29 mouse cellular contexts compared by ENCODE assay signal in genomic region chr8:119254358-119254757, GRCm38 (mm10).
A peak's percentile ranks its signal among the peaks of the same experiment; 100 is the strongest.
DNase-seq lines count a peak whose midpoint lies in the region; ATAC-seq and TF ChIP-seq lines count a peak whose summit lies in the region.
"Had no signal": no experiment of that assay in that cellular context is flagged by ENCODE, and none has a peak within 500 bp of the region (broad histone marks: within the 10 kb centered on the region; RNA-seq: fewer than 3 reads in every experiment).

No protein-coding gene starts in this region.

- H3K4me1 ChIP-seq in forebrain, postnatal 0 days (ENCODE audit: insufficient read depth), result no peaks in the 10 kb centered on the region
- no peaks in the 10 kb centered on the region for H3K4me1 ChIP-seq in forebrain, embryonic 15.5 days
- H3K4me1 ChIP-seq in stomach, postnatal 0 days (replicated peaks; ENCODE audit: control insufficient read depth, insufficient read depth), result no peaks in the 10 kb centered on the region
- H3K4me1 ChIP-seq in embryonic facial prominence, embryonic 10.5 days, result no peaks in the 10 kb centered on the region
- H3K4me1 ChIP-seq: embryonic facial prominence, embryonic 12.5 days; embryonic facial prominence, embryonic 15.5 days; forebrain, embryonic 12.5 days; heart, embryonic 10.5 days; heart, embryonic 13.5 days; hindbrain, embryonic 12.5 days; hindbrain, embryonic 15.5 days; intestine, embryonic 15.5 days had no signal

- 98% methylated on average over 3 of the region's 3 CpGs for WGBS in forebrain, postnatal 0 days
- 97% methylated on average over 3 of the region's 3 CpGs for WGBS in forebrain, embryonic 15.5 days
- 90% methylated on average over 3 of the region's 3 CpGs for WGBS in stomach, postnatal 0 days
- 95% methylated on average over 3 of the region's 3 CpGs for WGBS in embryonic facial prominence, embryonic 10.5 days

- no peak for TF ChIP-seq EP300 in stomach, postnatal 0 days (optimal IDR thresholded peaks at IDR 0.05)

- no peaks in the 10 kb centered on the region for H3K36me3 ChIP-seq in forebrain, postnatal 0 days (ENCODE audit: insufficient read depth)
- no peaks in the 10 kb centered on the region for H3K36me3 ChIP-seq in forebrain, embryonic 15.5 days
- no peaks in the 10 kb centered on the region for H3K36me3 ChIP-seq in stomach, postnatal 0 days (ENCODE audit: control insufficient read depth, insufficient read depth, low read length)
- no peaks in the 10 kb centered on the region for H3K36me3 ChIP-seq in embryonic facial prominence, embryonic 10.5 days (replicated peaks)
- H3K36me3 ChIP-seq: embryonic facial prominence, embryonic 12.5 days; embryonic facial prominence, embryonic 15.5 days; forebrain, embryonic 12.5 days; G1E; heart, embryonic 10.5 days; heart, embryonic 13.5 days; hindbrain, embryonic 12.5 days; hindbrain, embryonic 15.5 days; intestine, embryonic 15.5 days had no signal

- no peak overlapping the region for H3K9ac ChIP-seq in forebrain, postnatal 0 days
- no peak overlapping the region for H3K9ac ChIP-seq in forebrain, embryonic 15.5 days (replicated peaks)
- H3K9ac ChIP-seq in stomach, postnatal 0 days (ENCODE audit: low read length), result no peak overlapping the region
- H3K9ac ChIP-seq: embryonic facial prominence, embryonic 12.5 days; embryonic facial prominence, embryonic 15.5 days; forebrain, embryonic 12.5 days; heart, embryonic 13.5 days; hindbrain, embryonic 12.5 days; hindbrain, embryonic 15.5 days; intestine, embryonic 15.5 days had no signal

- DNase-seq in forebrain, postnatal 0 days, result no peak
- DNase-seq in layer of hippocampus, adult 2 months (ENCODE audit: low spot score in 2 of 2), result no peak
- DNase-seq in layer of hippocampus, adult 11-12 months (ENCODE audit: low spot score), result no peak
- DNase-seq in right cerebral cortex, postnatal 4 days, result peak; percentile 11
- no peak for DNase-seq in right cerebral cortex, postnatal 36 days (ENCODE audit: low spot score in 2 of 2)
- DNase-seq in stomach, postnatal 0 days (ENCODE audit: low spot score), result no peak
- DNase-seq in embryonic facial prominence, embryonic 10.5 days (ENCODE audit: low spot score), result no peak
- DNase-seq: adrenal gland, postnatal 10 days; adrenal gland, postnatal 36 days; cerebellum, adult 18-20 months; cerebellum, adult 9-10 months; cerebellum, postnatal 14 days; gastrocnemius, adult 2 months; gastrocnemius, postnatal 14 days; heart, adult 11 months; heart, postnatal 14 days; heart, postnatal 4 days had no signal

- no peaks in the 10 kb centered on the region for H3K9me3 ChIP-seq in forebrain, postnatal 0 days (ENCODE audit: low read length)
- no peaks in the 10 kb centered on the region for H3K9me3 ChIP-seq in forebrain, embryonic 15.5 days
- H3K9me3 ChIP-seq in stomach, postnatal 0 days (ENCODE audit: control insufficient read depth, low read length), result no peaks in the 10 kb centered on the region
- H3K9me3 ChIP-seq in embryonic facial prominence, embryonic 10.5 days, result no peaks in the 10 kb centered on the region
- H3K9me3 ChIP-seq: embryonic facial prominence, embryonic 12.5 days; embryonic facial prominence, embryonic 15.5 days; forebrain, embryonic 12.5 days; hindbrain, embryonic 15.5 days; intestine, embryonic 15.5 days had no signal

- H3K4me2 ChIP-seq in forebrain, postnatal 0 days (ENCODE audit: low read depth), result no peak overlapping the region
- H3K4me2 ChIP-seq in forebrain, embryonic 15.5 days (replicated peaks), result no peak overlapping the region
- H3K4me2 ChIP-seq in stomach, postnatal 0 days (replicated peaks; ENCODE audit: low read depth), result no peak overlapping the region
- H3K4me2 ChIP-seq: embryonic facial prominence, embryonic 12.5 days; embryonic facial prominence, embryonic 15.5 days; forebrain, embryonic 12.5 days; heart, embryonic 13.5 days; hindbrain, embryonic 12.5 days; hindbrain, embryonic 15.5 days; intestine, embryonic 15.5 days had no signal

- ATAC-seq in forebrain, postnatal 0 days, result no peak
- ATAC-seq in forebrain, embryonic 15.5 days (replicated peaks), result no peak
- ATAC-seq in stomach, postnatal 0 days (ENCODE audit: low FRiP score, low TSS enrichment), result no peak
- ATAC-seq: forebrain, embryonic 16.5 days; intestine, embryonic 15.5 days had no signal

- peak; percentile 39; the same call in 1 of the 2 replicates for TF ChIP-seq CTCF in forebrain, postnatal 0 days (IDR thresholded peaks at IDR 0.05; ENCODE audit: low read depth)
- TF ChIP-seq CTCF in layer of hippocampus, adult 2 months (conservative IDR thresholded peaks at IDR 0.05), result peak; percentile 42
- peak; percentile 19; the same call in 1 of the 2 replicates for TF ChIP-seq CTCF in stomach, postnatal 0 days (IDR thresholded peaks at IDR 0.05; ENCODE audit: low read depth)

- no peaks in the 10 kb centered on the region for H3K27me3 ChIP-seq in forebrain, postnatal 0 days (ENCODE audit: insufficient read depth, low read length)
- H3K27me3 ChIP-seq in forebrain, embryonic 15.5 days, result no peaks in the 10 kb centered on the region
- no peaks in the 10 kb centered on the region for H3K27me3 ChIP-seq in stomach, postnatal 0 days (ENCODE audit: control insufficient read depth, insufficient read depth, low read length)
- H3K27me3 ChIP-seq in embryonic facial prominence, embryonic 10.5 days (replicated peaks; ENCODE audit: low read depth, poor library complexity, severe bottlenecking), result no peaks in the 10 kb centered on the region
- H3K27me3 ChIP-seq: embryonic facial prominence, embryonic 12.5 days; embryonic facial prominence, embryonic 15.5 days; forebrain, embryonic 12.5 days; heart, embryonic 13.5 days; hindbrain, embryonic 12.5 days; hindbrain, embryonic 15.5 days; intestine, embryonic 15.5 days had no signal

- H3K4me3 ChIP-seq in forebrain, postnatal 0 days (ENCODE audit: low read depth, low read length), result no peak overlapping the region
- no peak overlapping the region for H3K4me3 ChIP-seq in forebrain, embryonic 15.5 days
- no peak overlapping the region for H3K4me3 ChIP-seq in layer of hippocampus, adult 2 months
- no peak overlapping the region for H3K4me3 ChIP-seq in stomach, postnatal 0 days (ENCODE audit: low read depth, low read length)
- no peak overlapping the region for H3K4me3 ChIP-seq in embryonic facial prominence, embryonic 10.5 days
- H3K4me3 ChIP-seq: embryonic facial prominence, embryonic 12.5 days; embryonic facial prominence, embryonic 15.5 days; erythroblast, embryonic 14.5 days; forebrain, embryonic 12.5 days; gastrocnemius, adult 2 months; heart, embryonic 10.5 days; heart, embryonic 13.5 days; hindbrain, embryonic 12.5 days; hindbrain, embryonic 15.5 days; intestine, embryonic 15.5 days had no signal

- H3K27ac ChIP-seq in forebrain, postnatal 0 days (ENCODE audit: low read depth, low read length), result no peak overlapping the region
- H3K27ac ChIP-seq in forebrain, embryonic 15.5 days (replicated peaks), result no peak overlapping the region
- no peak overlapping the region for H3K27ac ChIP-seq in layer of hippocampus, adult 2 months
- H3K27ac ChIP-seq in stomach, postnatal 0 days (replicated peaks), result no peak overlapping the region
- H3K27ac ChIP-seq in embryonic facial prominence, embryonic 10.5 days (replicated peaks), result no peak overlapping the region
- H3K27ac ChIP-seq: embryonic facial prominence, embryonic 12.5 days; embryonic facial prominence, embryonic 15.5 days; forebrain, embryonic 12.5 days; gastrocnemius, adult 2 months; heart, embryonic 10.5 days; heart, embryonic 13.5 days; hindbrain, embryonic 12.5 days; hindbrain, embryonic 15.5 days; intestine, embryonic 15.5 days had no signal
